Mouse (Mus musculus): Measurements from ENCODE around the gene Btrc.

- no peak for TF ChIP-seq POLR2A (IDR thresholded peaks at IDR 0.05; ENCODE audit: insufficient read depth, low read depth, low read length)
- TF ChIP-seq CTCF (IDR thresholded peaks at IDR 0.05), result no peak
- TF ChIP-seq EP300 (IDR thresholded peaks at IDR 0.05; ENCODE audit: insufficient read depth, low read depth, low read length), result no peak
These were observed 171.7 kb downstream of the Btrc start for GRCm38 (mm10) chr19:45535214-45535735.

Data from heart, adult 2 months (tissue).